ENCODE assay signal across 22 mouse cellular contexts in genomic region chr8:111704585-111704984, GRCm38 (mm10). TPM values are rescaled to one million over a fixed set of nuclear protein-coding genes. Genes with fewer than 3 reads are reported as not detected.
DNase-seq lines count a peak whose midpoint lies in the region; ATAC-seq lines count a peak whose summit lies in the region.
"Had no signal": no experiment of that assay in that cellular context is flagged by ENCODE, and none has a peak within 500 bp of the region (broad histone marks: within the 10 kb centered on the region; RNA-seq: fewer than 3 reads in every experiment).

No protein-coding gene starts in this region.

- DNase-seq in cerebellum, adult 8-10 months, result peak; percentile 18
- no peak for DNase-seq in cerebellum, adult 11 months
- DNase-seq in kidney, adult 18-20 months, result peak; percentile 6
- no peak for DNase-seq in retina, embryonic 14.5 days (ENCODE audit: low spot score)
- DNase-seq: embryo, embryonic 11 days; forebrain, postnatal 0 days; heart, adult 11 months; heart, postnatal 10 days; lung, adult 2 months; midbrain, embryonic 14.5 days; spleen, adult 18-20 months had no signal

- ATAC-seq in kidney, embryonic 14.5 days (ENCODE audit: low FRiP score, low TSS enrichment), result no peak
- ATAC-seq in intestine, embryonic 15.5 days, result no peak
- no peak for ATAC-seq in stomach, embryonic 15.5 days (ENCODE audit: insufficient read depth, low FRiP score, low read depth)
- no peak for ATAC-seq in midbrain, embryonic 15.5 days (replicated peaks)
- ATAC-seq: forebrain, postnatal 0 days had no signal

- no peaks in the 10 kb centered on the region for H3K27me3 ChIP-seq in kidney, embryonic 14.5 days (ENCODE audit: control insufficient read depth, insufficient read depth, low read length)
- no peaks in the 10 kb centered on the region for H3K27me3 ChIP-seq in intestine, embryonic 15.5 days (replicated peaks)
- no peaks in the 10 kb centered on the region for H3K27me3 ChIP-seq in stomach, embryonic 15.5 days (replicated peaks)
- H3K27me3 ChIP-seq in midbrain, embryonic 15.5 days (replicated peaks), result no peaks in the 10 kb centered on the region
- H3K27me3 ChIP-seq: limb, embryonic 13.5 days had no signal

- no peaks in the 10 kb centered on the region for H3K4me1 ChIP-seq in kidney, embryonic 14.5 days (ENCODE audit: control insufficient read depth, insufficient read depth, low read length)
- H3K4me1 ChIP-seq in intestine, embryonic 15.5 days (replicated peaks), result peaks cover 7% of the 10 kb centered on the region
- H3K4me1 ChIP-seq in stomach, embryonic 15.5 days, result peaks cover 3% of the 10 kb centered on the region; the same call in 1 of the 2 replicates
- no peaks in the 10 kb centered on the region for H3K4me1 ChIP-seq in midbrain, embryonic 15.5 days
- H3K4me1 ChIP-seq: limb, embryonic 13.5 days; megakaryocyte, embryonic 14.5 days had no signal

- H3K4me3 ChIP-seq in kidney, embryonic 14.5 days (ENCODE audit: low read length), result no peak overlapping the region
- H3K4me3 ChIP-seq in intestine, embryonic 15.5 days (replicated peaks), result no peak overlapping the region
- no peak overlapping the region for H3K4me3 ChIP-seq in stomach, embryonic 15.5 days (replicated peaks)
- H3K4me3 ChIP-seq in midbrain, embryonic 15.5 days, result no peak overlapping the region
- H3K4me3 ChIP-seq: limb, embryonic 13.5 days; megakaryocyte, embryonic 14.5 days; myocyte had no signal

- H3K27ac ChIP-seq in kidney, embryonic 14.5 days (ENCODE audit: low read depth, low read length), result no peak overlapping the region
- H3K27ac ChIP-seq in intestine, embryonic 15.5 days, result peak overlapping the region; percentile 85
- H3K27ac ChIP-seq in stomach, embryonic 15.5 days, result peak overlapping the region; percentile 89
- H3K27ac ChIP-seq in midbrain, embryonic 15.5 days, result no peak overlapping the region
- H3K27ac ChIP-seq: limb, embryonic 13.5 days had no signal

- no peak overlapping the region for H3K4me2 ChIP-seq in kidney, embryonic 14.5 days (replicated peaks; ENCODE audit: low read depth, low read length)
- H3K4me2 ChIP-seq in intestine, embryonic 15.5 days (replicated peaks), result no peak overlapping the region; the same call in 1 of the 2 replicates
- H3K4me2 ChIP-seq in stomach, embryonic 15.5 days, result no peak overlapping the region
- no peak overlapping the region for H3K4me2 ChIP-seq in midbrain, embryonic 15.5 days
- H3K4me2 ChIP-seq: limb, embryonic 13.5 days had no signal

- no peak overlapping the region for H3K9ac ChIP-seq in kidney, embryonic 14.5 days (ENCODE audit: low read depth, low read length)
- H3K9ac ChIP-seq in intestine, embryonic 15.5 days, result no peak overlapping the region
- H3K9ac ChIP-seq in stomach, embryonic 15.5 days, result no peak overlapping the region
- no peak overlapping the region for H3K9ac ChIP-seq in midbrain, embryonic 15.5 days
- H3K9ac ChIP-seq: forebrain, postnatal 0 days; limb, embryonic 13.5 days had no signal

- H3K9me3 ChIP-seq in kidney, embryonic 14.5 days (ENCODE audit: control insufficient read depth, low read length), result no peaks in the 10 kb centered on the region
- H3K9me3 ChIP-seq in intestine, embryonic 15.5 days, result no peaks in the 10 kb centered on the region; the same call in 1 of the 2 replicates
- H3K9me3 ChIP-seq in stomach, embryonic 15.5 days, result no peaks in the 10 kb centered on the region
- no peaks in the 10 kb centered on the region for H3K9me3 ChIP-seq in midbrain, embryonic 15.5 days
- H3K9me3 ChIP-seq: limb, embryonic 13.5 days; megakaryocyte, embryonic 14.5 days had no signal

- 94% methylated on average over 12 of the region's 12 CpGs for WGBS in kidney, embryonic 14.5 days
- WGBS in intestine, embryonic 15.5 days, result 89% methylated on average over 12 of the region's 12 CpGs
- 80% methylated on average over 12 of the region's 12 CpGs for WGBS in stomach, embryonic 15.5 days
- 93% methylated on average over 12 of the region's 12 CpGs for WGBS in midbrain, embryonic 15.5 days

- peaks cover 6% of the 10 kb centered on the region; the same call in 1 of the 2 replicates for H3K36me3 ChIP-seq in kidney, embryonic 14.5 days (ENCODE audit: control insufficient read depth, insufficient read depth, low read length)
- H3K36me3 ChIP-seq in intestine, embryonic 15.5 days, result 0 out of 2 replicates have a peak, but pooled peaks cover 2% of the 10 kb centered on the region
- H3K36me3 ChIP-seq in stomach, embryonic 15.5 days, result 0 out of 2 replicates have a peak, but pooled peaks cover 2% of the 10 kb centered on the region
- no peaks in the 10 kb centered on the region; the same call in 1 of the 2 replicates for H3K36me3 ChIP-seq in midbrain, embryonic 15.5 days (replicated peaks)

RNA-seq across cellular contexts. Expression of gene Ctrb1, which starts 13.8 kb away (rescaled TPM):
- not detected in 2 replicates for polyA plus RNA-seq in kidney, embryonic 14.5 days (2014; fragmentation: Nextera tagmentation; extraction: Ambion mirVana)
- 1,145 and 3,143 TPM in 2 replicates for polyA plus RNA-seq in intestine, embryonic 15.5 days (2015; fragmentation: Nextera tagmentation; extraction: Ambion mirVana)
- polyA plus RNA-seq in stomach, embryonic 15.5 days (2015; fragmentation: Nextera tagmentation; extraction: Ambion mirVana), result 3,283 and 4,119 TPM in 2 replicates
- 2.5 TPM in 1 of 2 replicates, not detected in the other for polyA plus RNA-seq in midbrain, embryonic 15.5 days (2015; fragmentation: Nextera tagmentation; extraction: Ambion mirVana)
- polyA plus RNA-seq: embryonic facial prominence, embryonic 14.5 days; forebrain, postnatal 0 days; hindbrain, embryonic 11.5 days; kidney, embryonic 16.5 days; midbrain, embryonic 14.5 days; neural tube, embryonic 14.5 days had no signal

RNA-seq across cellular contexts. Expression of gene Bcar1, which starts 39.0 kb away (rescaled TPM):
- polyA plus RNA-seq in kidney, embryonic 14.5 days (2014; fragmentation: Nextera tagmentation; extraction: Ambion mirVana), result 39.1 and 55.6 TPM in 2 replicates
- 40.8 and 44.2 TPM in 2 replicates for polyA plus RNA-seq in intestine, embryonic 15.5 days (2015; fragmentation: Nextera tagmentation; extraction: Ambion mirVana)
- 38.7 and 39.7 TPM in 2 replicates for polyA plus RNA-seq in stomach, embryonic 15.5 days (2015; fragmentation: Nextera tagmentation; extraction: Ambion mirVana)
- polyA plus RNA-seq in midbrain, embryonic 15.5 days (2015; fragmentation: Nextera tagmentation; extraction: Ambion mirVana), result 51.9 and 55.8 TPM in 2 replicates

Comparison
In these comparisons a context has a peak if more than half of its experiments do, and no peak if none do; other contexts are left out.
1. DNase-seq: peak in cerebellum, adult 8-10 months (single experiment) and kidney, adult 18-20 months (single experiment); none in cerebellum, adult 11 months (single experiment) and retina, embryonic 14.5 days (single experiment).
2. H3K27ac ChIP-seq: peak in intestine, embryonic 15.5 days (single experiment) and stomach, embryonic 15.5 days (single experiment); none in kidney, embryonic 14.5 days (single experiment) and midbrain, embryonic 15.5 days (single experiment).
3. RNA of gene Ctrb1, which starts 13.8 kb away (polyA plus RNA-seq): 3,283 to 4,119 TPM in stomach, embryonic 15.5 days and 1,145 to 3,143 TPM in intestine, embryonic 15.5 days; 2.5 TPM in midbrain, embryonic 15.5 days and not detected in kidney, embryonic 14.5 days; every median in the first group is over 100 times any median in the second.